Mouse (Mus musculus) T-helper 2 cell (primary cell): ENCODE data around the gene Smg6.

Experiments used
- in situ Hi-C: fragments of 300-600 bp; cut with MboI, MseI; formaldehyde crosslinking; loops from one replicate; pipeline ENCODE4 v1.15.1; 2025; ENCODE audit warnings: high pct_unique_total_duplicates

The Smg6 gene

DNA sequence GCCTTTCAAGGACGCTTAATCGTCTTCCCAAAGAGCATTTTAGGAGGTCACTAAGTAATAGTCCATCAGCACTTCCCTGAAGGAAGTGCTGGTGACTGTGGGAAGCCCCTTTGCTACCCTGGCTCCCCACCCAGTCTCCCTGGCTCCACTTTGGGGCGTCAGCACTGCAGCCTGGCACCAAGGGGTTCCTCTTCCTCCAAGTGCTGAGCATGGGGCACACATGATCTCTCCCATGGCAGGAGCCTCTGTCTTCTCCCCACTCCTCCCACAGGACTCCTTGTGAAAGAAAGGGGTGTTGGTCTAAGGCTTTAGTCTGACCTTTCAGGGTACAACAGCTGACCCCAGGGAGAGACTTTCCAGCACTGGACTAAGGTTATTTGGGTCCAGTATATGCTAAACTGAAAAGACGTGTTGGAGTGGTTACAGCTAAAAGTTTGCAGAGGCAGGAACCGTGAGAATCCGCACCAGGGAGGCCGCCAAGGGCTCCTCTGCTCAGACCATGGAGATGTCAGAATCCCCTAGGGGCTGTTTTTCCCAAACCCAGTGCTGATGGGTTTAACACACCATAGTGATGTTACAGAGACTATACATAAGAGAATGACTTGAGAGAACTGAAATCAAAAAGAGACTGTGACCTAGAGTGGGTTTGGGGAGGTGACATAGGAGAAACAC, 122.2 kb downstream of the Smg6 start:
- in situ Hi-C loops: no loop called here

DNA sequence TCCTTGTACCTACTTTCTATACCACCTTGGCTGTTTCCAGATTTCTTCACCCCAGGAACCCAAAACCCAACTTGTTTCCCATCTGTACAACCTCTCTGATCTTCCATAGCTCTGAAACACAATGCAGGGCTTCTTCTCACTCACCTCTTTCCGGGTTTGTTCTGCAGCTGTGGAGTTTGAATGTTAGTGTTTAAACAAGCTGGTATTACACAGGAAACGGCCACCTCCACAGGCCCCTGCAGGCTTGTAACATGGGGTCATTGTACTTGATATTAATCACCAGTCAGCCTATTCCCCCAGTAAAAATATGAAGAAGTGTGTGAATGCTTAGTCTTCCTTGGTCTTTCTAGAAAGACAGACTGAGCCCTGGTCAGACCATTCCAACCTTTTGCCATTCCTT, 123.5 kb downstream of the Smg6 start:
- in situ Hi-C loops: no loop called here

GRCm38 (mm10) chr11:75049807-75050206, 124.2 kb downstream of the Smg6 start:
- in situ Hi-C loops: no loop called here

DNA sequence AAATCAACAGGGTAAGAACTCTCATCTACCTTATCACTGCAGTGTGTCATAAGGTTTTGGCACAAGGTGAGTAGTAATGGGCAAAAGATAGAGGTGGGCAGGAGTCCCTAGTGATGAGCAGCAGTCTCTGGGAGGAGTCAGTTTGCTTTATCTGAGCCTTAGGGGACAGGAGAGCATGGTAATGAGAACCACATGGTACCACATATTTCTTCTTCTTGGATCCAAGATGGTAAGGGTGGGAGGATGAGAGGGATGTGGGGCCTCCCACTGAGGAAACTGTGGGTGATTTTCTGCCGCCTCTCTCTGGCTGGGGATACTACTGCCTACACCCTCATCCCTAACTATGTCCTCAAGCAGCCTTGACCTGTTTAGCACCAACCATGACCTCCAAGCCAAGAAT, 125.6 kb downstream of the Smg6 start:
- in situ Hi-C loops: no loop called here

GRCm38 (mm10) chr11:75051712-75052550, 126.3 kb downstream of the Smg6 start:
- in situ Hi-C loops: no loop called here

- in situ Hi-C loops: no loop called here
Observed at GRCm38 (mm10) chr11:75053020-75053419, 127.4 kb downstream of the Smg6 start.

GRCm38 (mm10) chr11:75053722-75054121, 128.1 kb downstream of the Smg6 start:
- in situ Hi-C loops: no loop called here

DNA sequence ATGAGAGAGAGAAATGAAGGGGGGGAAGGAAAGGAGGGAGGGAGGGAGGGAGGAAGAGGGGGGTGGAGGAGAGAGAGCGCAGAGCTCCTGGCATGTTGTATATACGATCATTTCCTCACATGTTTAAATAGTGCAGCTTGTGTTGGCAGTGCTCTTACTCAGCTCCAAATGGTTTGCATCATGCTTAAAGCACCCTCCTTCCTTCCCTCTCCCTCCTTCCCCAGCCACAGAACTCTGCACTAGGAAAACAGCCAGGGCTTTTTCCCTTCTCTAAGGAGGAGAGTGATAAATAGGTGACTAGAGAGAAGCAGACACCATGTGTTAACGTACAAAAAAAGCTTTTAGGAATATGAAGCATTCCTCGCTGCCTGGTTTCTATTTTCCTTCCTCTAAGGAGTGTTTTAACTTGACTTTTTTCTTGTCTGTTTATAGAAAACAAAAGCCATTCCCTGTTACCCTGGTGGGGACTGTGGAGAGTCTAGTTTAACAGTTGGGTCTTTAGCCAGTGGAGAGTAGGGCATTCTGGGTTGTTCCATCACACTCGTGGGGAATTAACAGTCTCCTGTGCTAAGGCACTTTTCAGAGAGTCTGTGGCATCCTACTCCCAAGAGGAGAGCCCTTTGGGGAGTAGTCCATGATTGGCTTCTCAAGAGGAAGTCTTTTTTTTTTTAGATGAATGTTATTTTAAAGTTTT, 128.7 kb downstream of the Smg6 start:
- in situ Hi-C loops: no loop called here

DNA sequence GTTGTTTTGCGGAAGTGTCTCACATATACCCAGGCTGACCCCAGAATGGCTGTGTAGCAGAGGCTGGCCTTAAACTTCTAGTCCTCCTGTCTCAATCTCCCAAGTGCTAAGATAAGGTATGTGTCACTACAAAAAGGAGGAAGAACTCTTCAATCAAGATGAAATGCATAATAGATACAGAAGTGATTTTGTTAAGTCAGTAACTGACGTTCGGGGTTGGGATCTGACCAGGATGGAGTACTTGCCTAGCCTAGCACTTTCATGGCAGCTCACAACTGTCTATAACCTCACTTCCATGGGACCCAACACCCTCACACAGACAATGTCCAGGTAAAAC, 129.2 kb downstream of the Smg6 start:
- in situ Hi-C loops: no loop called here

DNA sequence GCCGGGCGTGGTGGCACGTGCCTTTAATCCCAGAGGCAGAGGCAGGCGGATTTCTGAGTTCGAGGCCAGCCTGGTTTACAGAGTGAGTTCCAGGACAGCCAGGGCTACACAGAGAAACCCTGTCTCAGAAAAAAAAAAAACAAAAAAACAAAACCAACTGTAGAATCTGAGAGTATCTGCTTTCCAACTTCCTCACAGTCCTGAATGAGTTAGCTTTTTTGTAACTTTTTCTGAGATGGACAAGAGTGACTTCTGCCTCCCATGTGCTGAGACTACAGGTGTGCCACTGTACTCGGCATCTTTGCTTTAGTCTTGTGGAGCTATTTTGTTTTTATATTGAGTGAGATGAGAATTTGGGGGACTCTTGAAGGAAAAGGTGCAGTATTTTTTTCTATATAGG, 137.0 kb downstream of the Smg6 start:
- in situ Hi-C loops: no loop called here

- in situ Hi-C loops: no loop called here
Observed at GRCm38 (mm10) chr11:75064266-75064665, 138.6 kb downstream of the Smg6 start.

GRCm38 (mm10) chr11:75071352-75071751, 145.7 kb downstream of the Smg6 start:
- in situ Hi-C loops: loop anchor here (5.0 kb wide), 1 partner anchor 84 kb away; no protein-coding TSS in a partner anchor

DNA sequence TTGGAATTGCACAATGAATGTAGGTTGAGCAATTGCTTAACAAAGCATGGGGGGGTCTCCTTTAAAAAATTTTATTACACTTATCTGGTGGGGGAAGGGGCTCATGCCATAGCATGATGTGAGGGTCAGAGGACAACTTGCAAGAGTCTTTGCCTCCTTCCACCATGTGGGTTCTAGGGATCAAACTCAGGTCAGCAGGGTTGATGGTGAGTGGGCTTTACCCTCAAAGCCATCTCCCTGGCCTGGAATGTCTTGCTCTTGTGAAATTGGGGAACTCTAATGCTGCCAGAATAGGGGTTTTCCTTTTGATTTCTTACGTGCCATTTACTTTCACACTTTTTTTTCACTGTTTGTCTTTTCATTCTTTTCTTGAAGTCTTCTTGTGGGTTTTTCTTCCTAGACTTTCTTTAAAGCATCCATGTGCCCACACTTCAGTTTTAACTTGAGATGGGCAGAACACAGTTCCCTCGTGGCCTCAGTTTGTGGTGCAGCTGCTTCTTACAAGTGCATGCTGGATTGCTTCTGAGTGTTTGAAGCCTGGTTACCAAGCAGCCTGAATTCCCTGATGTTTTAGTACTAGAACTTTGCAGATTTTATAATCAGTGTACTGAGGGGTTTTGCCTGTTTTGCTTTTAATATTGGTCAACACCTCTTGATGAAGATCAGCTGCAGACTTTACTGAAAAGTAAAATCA, 147.5 kb downstream of the Smg6 start:
- in situ Hi-C loops: loop anchor here (5.0 kb wide), 1 partner anchor 86 kb away; no protein-coding TSS in a partner anchor

GRCm38 (mm10) chr11:75073696-75074095, 148.1 kb downstream of the Smg6 start:
- in situ Hi-C loops: loop anchor here (5.0 kb wide), 1 partner anchor 86 kb away; no protein-coding TSS in a partner anchor

DNA sequence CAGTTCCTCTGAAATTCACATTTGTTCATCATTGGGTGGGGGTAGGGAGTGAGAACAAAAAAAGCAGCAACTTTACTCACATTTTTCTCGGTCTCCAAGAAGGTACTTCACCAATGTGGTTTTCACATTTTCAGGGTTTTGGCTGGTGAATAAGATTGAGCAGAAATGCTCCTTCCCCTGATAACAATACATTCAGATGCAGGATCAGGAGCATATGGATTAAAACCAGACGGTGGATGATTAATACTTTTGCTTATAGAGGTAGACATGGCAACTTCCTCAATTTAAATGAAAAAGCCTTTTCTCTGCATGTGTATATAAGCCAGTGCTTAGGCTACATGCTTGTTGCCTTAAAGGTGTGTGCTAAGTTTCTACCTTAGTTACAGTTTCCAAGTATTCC, 148.9 kb downstream of the Smg6 start:
- in situ Hi-C loops: loop anchor here (5.0 kb wide), 1 partner anchor 87 kb away; no protein-coding TSS in a partner anchor

DNA sequence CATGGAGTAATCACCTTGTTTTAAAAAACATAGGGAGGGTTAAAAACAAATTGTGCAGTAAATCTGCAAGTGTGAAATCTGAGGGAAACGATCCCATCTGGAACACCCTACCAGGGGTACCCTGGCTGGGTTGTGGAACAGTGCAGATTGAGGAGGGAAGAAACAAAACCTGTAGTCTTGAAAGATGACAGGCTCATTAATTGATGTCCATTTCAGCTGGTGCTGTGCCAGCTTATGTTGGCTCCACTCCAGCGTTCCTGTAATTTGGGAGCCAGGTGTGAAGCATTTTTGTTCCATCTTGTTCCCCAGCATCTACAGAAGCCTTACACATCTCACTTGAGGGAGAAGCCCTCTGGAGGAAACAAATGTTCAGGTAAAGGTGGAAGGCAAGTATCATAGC, 153.0 kb downstream of the Smg6 start:
- in situ Hi-C loops: no loop called here

DNA sequence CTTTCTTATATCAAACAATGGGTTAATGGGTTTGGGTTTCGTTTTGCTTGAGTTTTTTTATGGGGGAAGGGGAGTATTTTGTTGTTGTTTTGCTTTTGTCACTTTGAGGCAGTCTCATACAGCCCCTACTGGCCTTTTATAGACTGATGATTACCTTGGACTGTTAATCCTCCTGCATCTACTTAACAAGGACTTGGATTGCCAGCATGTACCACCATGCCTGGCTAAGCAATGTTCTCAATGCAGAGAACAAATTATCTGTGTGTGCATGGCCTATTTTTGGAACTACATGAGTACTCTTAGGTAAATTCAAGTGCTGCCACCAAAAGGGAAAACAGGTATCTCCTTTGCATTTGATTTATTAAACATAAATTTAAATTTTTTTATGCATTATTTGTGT, 157.4 kb downstream of the Smg6 start:
- in situ Hi-C loops: no loop called here

DNA sequence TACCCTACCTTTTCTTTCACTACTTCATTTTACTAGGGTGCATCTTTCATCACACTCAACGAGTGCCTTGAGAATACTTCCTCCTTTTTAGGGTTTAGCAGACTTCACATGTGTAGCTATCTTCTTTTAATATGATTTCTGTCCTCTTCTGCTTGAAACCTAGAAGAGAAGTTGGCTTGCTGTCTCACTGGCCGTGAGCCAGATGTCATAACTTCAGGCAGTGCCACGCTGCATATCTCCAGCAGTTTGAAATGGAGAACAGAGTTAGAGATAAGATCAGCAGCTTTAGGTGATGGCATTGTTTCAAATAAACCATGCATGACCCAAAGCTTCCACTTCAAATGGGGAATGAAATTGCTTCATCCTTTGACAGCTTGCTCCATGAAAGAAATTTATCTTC, 166.5 kb downstream of the Smg6 start:
- in situ Hi-C loops: no loop called here

DNA sequence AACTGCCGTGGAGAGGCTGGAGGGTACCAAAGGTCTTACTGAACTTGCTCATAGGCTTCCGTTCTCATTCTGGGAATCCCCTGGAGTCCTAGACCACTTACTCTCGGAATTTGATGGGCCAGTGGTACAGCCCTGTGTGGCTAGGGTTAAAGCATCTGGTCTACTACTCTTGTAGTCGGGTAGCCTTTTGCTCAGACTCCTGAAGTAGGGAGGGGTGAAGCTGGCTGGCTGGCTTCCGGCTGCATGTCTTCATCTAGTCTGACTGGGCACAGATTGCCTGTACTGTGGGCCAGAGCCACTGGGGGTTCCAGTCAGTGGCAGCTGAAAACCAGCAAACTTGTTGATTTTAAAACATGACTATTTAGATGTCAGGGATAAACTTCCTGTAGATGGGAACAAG, 167.0 kb downstream of the Smg6 start:
- in situ Hi-C loops: no loop called here

DNA sequence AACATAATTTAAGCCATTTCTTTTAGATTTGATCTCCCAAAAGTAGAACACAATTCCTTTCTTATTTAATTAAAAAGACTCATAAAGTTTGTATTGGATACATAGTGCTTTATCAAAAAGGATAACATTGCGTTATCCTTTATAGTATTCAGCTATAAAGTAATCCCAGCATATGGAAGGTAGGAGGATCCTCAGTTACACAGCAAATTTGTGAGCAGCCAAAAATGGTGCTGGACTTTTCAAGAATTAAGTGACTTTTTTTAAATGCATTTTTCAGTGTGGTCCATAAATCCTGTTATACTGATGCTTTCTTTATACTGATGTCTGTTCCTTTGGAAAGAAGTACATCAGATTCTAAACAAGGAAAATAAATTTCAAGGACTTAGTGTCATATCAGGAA, 169.1 kb downstream of the Smg6 start:
- in situ Hi-C loops: no loop called here

DNA sequence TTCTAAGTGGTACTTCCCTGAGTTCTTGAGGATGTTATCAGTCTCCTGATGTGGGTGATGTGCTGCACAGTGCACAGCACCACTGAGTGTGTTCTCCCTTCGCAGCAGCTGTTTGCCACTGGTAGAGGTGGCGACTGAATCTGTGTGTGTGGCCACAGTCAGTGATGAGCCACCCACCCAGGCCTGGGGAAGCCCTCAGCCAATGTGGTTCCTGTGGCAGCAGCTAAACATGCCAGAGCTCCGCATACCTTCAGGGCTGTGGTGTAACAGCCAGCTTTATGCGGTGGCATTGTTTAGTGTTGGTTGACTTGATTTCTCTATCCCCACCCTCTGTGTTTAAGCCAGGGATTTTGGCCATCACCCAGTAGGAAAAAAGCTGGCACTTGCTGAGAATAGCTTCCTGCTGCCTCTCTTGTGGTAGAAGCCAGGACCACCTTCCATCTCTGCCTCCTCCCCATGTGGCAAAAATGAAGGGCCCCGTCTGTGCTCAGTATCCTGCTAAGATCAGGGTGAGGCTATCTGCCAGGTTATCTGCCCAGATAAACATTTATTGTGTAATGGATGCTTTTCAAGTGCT, 177.2 kb downstream of the Smg6 start:
- in situ Hi-C loops: no loop called here

DNA sequence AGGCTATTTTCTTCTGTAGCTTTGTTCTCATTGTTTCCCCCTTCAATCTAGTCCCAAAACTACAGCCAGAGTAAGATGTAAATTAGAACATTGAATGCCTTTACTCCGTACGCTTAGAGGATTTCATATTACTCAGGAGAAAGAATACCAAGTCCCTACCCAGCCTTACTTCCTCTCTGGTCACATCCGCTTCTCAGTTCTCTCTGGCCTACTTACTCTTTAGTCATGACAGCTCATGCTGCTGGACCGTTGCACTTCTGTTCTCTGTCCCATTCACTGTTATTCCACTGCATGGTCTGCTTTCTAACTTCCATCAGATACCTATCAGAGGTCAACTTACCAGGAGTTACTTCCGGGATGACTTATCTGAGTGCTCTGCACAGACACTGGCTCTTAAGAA, 181.0 kb downstream of the Smg6 start:
- in situ Hi-C loops: no loop called here
